Mouse (Mus musculus) granulocyte monocyte progenitor cell, adult 5-6 weeks (primary cell): ENCODE measurements at regions not wholly inside any gene's neighbourhood (a gene's known extent, or its start where the extent isn't known, plus 50 kb on each side); places are given as distances from the start of the nearest gene placed in this dataset.

Source experiments
- ATAC-seq: replicated peaks from 2 replicates; pipeline ENCODE4 v1.8.0; 2016; ENCODE audit warnings: mild to moderate bottlenecking, moderate TSS enrichment, inconsistent platforms; ENCODE audit not compliant: poor library complexity, severe bottlenecking

GRCm38 (mm10) chr1:189993221-189993620 is 71.1 kb upstream of the Smyd2 start:
- ATAC-seq = no peak

DNA sequence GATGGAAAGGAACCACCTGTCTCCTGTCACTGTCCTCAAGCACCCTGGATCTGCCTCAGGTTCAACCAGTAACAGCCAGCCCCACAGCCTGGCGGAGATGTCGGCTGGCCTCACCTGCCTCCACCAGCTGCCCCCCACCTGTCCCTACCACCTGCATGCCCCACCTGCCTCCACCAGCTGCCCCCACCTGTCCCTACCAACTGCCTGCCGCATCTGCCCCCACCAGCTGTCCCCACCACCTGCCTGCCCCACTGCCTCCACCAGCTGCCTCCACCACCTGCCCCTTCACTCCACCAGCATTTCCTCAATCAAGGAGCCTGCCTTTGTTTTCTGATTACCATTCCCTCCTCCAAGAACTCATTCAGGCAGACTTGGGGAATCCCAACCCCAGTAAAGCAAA is 68.9 kb upstream of the Smyd2 start:
- no peak for ATAC-seq

GRCm38 (mm10) chr1:189990046-189990622 is 68.0 kb upstream of the Smyd2 start:
- no peak for ATAC-seq

DNA sequence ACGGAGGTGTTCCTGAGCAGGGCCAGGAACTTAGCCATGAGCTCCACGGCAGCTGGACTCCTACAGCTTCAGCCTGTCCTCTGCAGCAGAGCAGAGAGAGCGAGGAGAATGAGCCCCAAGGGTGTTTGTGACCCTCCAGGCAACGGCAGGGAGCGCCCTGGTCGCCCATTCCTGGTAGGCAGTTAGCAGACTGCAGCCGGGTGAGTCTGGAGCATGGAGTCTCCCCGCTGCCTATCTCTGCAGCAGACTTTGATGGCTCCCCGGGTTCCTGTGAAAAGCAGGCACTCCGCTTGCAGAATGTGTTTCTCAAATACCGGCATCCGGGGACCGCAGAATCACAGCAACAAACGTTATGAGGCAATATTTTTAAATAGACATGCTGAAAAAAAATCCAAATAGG is 67.2 kb upstream of the Smyd2 start:
- ATAC-seq = no peak

GRCm38 (mm10) chr1:189988864-189989263 is 66.7 kb upstream of the Smyd2 start:
- no peak for ATAC-seq

DNA sequence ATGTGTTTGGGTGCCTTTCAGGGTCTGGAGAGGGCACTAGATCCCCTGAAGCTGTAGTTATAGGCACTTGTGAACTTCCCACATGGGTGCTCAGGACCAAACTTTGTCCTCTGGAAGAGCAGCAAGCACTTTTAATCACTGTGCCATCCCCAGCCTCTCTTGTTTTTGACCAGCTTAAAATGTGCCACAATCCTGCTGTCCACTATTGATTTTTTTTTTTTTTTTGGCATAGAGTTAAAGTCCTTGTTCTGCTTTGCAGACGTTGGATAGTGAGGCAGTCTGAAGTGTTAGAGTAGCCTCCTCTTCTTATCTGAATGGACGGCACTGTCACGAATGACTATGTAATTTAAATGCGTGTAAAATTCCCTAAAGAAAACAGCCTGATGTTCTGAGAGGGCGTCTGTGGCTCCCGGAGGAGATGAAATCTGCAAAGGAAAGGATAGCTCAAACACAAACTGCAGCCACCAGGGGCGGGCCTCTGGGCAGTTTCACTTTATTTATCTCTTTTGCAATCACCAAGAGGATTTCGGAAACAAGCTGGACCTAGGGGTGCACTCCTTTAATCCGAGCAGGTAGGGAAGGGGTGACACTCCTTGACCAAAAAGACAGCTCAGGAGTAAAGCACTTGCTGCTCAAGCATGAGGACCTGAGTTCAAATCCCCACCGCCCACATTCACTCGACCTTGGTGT is 63.5 kb upstream of the Smyd2 start:
- no peak for ATAC-seq

DNA sequence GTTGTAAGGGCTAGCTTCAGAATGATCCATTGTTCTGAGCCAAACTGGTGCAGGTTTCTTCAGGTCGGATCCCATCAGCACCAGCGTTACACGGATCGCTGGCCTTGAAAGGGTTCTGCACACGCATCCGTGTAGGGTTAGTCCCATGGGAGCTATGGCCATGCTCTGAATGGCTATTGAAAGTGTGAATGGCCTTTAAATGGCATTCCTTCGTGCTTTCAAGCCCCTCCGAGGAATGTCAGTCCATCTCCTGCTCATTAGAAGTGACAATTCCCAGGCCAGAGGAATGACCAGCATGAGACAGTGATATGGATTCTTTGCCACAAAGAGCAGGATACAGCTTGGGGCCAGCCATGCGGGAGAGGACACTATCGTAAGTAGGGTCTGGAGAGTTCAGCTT is 56.1 kb upstream of the Smyd2 start:
- no peak for ATAC-seq

DNA sequence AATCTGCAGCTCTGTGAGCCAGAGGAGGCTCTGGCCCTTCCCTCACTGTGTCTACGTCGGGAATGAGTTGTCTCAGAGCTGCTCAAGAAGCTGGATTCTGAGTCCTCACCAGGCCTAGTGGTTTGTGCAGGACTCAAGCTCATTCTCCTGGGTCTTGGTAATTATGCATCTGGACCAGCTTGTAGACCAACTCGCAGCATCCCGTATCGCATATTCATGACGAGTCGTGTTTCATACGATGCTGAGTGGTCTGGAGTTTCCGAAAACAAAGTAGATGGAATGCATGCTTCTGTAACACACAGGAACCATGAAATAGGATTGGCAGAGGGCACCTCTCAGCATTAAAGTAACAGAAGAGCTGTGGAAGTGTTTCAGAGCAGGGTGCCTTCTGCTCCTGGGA is 53.5 kb upstream of the Smyd2 start:
- ATAC-seq = no peak

DNA sequence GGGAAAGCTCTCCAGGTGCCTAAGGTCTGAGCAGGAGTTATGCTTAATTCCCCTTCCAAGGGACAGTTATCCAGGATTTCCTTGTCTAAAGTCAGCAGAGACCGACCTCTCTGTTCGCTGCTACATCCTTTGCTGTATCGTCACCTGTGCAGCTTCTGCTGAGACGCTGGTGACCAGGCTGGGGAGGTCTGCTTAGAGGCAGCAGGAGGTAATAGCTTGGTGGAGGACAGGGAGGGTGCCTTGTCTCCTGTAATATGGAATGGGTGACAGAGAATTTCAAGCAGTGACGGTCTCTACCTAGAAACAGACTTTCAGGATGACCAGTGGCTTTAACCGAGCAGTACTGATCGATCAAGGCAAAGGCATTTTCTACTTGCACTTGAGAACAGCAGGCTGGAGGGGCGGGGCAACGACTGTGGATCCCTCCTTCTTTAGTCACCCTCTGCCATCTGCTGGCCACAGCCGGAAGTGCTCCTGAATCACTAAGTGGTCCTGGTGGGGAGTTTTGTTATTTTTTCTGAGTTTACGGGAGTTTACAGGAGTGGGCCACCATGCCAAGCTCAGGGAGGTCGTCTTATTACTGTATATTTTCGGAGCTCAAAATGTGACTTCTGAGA is 50.7 kb upstream of the Smyd2 start:
- peak; percentile 98 for ATAC-seq
